Mouse (Mus musculus): Measurements from ENCODE around the gene Olfr49. TPM values are rescaled to one million over a fixed set of nuclear protein-coding genes. Genes with fewer than 3 reads are reported as not detected.

The Olfr49 gene
- polyA plus RNA-seq, 1 experiment from 2014 or later: not detected

GRCm38 (mm10) chr14:54272696-54273095 lies 12.0 kb downstream of the Olfr49 start:
- H3K27ac ChIP-seq: no peak overlapping the region
- 87% methylated on average over 3 of the region's 3 CpGs for WGBS
- no peak for DNase-seq (ENCODE audit: low spot score)
- no peaks in the 10 kb centered on the region for H3K9me3 ChIP-seq (replicated peaks)
- no peak overlapping the region for H3K4me3 ChIP-seq
- H3K36me3 ChIP-seq: peaks cover 3% of the 10 kb centered on the region
- H3K4me1 ChIP-seq: no peaks in the 10 kb centered on the region
- H3K27me3 ChIP-seq (ENCODE audit: low read depth, poor library complexity, severe bottlenecking): no peaks in the 10 kb centered on the region

DNA sequence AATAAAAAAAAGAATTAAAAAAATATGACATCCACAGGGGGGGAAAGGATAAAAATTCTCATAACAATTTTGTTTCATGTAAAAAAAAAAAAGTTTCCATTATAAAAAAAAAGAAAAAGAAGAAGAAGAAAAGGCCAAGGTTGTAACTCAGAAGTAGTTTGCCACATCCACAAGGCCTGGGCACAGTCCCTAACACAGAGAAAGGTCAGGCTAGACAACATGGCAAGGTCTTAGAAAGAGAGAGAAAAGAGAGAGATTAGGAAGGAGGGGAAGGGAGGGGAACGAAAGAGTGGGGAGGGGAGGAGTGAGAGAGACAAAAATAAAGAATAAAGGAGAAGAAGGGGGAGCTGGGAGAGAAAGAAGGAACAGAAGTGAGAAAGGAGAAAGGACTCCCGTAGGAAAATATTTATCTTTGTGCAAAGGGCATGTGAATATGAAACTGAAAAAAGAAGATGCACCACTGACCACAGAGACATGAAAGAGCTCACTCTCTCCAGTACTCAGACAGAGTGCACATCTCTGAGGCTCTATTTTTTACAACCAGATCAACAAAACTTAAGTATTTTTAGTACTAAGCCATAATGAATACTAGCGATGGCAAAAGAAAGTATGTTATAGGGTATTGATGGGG lies 12.6 kb downstream of the Olfr49 start:
- no peak for DNase-seq (ENCODE audit: low spot score)
- Histone ChIP-seq H3K36me3 (peaks cover 8% of the 10 kb centered on the region), H3K4me3 (no peak overlapping the region), H3K4me1 (no peaks in the 10 kb centered on the region), H3K27ac (no peak overlapping the region), H3K27me3 (ENCODE audit: low read depth, poor library complexity, severe bottlenecking) (no peaks in the 10 kb centered on the region), H3K9me3 (replicated peaks) (no peaks in the 10 kb centered on the region)
- 90% methylated on average over 3 of the region's 3 CpGs for WGBS

GRCm38 (mm10) chr14:54270413-54270812 lies 14.3 kb downstream of the Olfr49 start:
- Histone ChIP-seq H3K9me3 (replicated peaks) (no peaks in the 10 kb centered on the region), H3K27ac (no peak overlapping the region), H3K4me3 (no peak overlapping the region), H3K36me3 (peaks cover 8% of the 10 kb centered on the region), H3K27me3 (ENCODE audit: low read depth, poor library complexity, severe bottlenecking) (no peaks in the 10 kb centered on the region), H3K4me1 (no peaks in the 10 kb centered on the region)
- WGBS: 91% methylated on average over 3 of the region's 3 CpGs
- no peak for DNase-seq (ENCODE audit: low spot score)

- peaks cover 12% of the 10 kb centered on the region for H3K36me3 ChIP-seq
- no peak for DNase-seq (ENCODE audit: low spot score)
- no peak overlapping the region for H3K27ac ChIP-seq
- H3K27me3 ChIP-seq (ENCODE audit: low read depth, poor library complexity, severe bottlenecking): no peaks in the 10 kb centered on the region
- no peak overlapping the region for H3K4me3 ChIP-seq
- no peaks in the 10 kb centered on the region for H3K4me1 ChIP-seq
- H3K9me3 ChIP-seq (replicated peaks): no peaks in the 10 kb centered on the region
- 87% methylated on average over 3 of the region's 3 CpGs for WGBS
These were observed 15.2 kb downstream of the Olfr49 start for GRCm38 (mm10) chr14:54269566-54269965.

DNA sequence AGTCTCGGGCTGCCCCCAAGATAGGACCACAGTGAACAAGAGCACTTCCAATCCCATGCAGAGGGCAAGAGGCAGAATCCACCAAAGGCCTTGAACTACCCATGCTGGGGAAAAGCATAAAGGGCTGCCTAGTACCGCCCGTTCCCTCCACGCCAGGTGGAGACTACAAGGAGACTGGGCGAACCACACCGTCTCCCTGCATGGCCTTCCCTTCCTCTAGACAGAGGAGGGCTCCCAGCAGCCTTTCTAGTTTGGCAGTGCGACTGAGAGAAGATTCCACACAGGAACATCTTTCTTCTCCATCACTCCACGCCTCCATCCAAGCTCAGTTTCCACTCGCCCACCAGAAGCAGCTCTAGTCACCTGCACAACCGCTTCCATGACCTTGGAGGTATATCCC lies 16.8 kb downstream of the Olfr49 start:
- no peak for DNase-seq (ENCODE audit: low spot score)
- Histone ChIP-seq H3K36me3 (peaks cover 24% of the 10 kb centered on the region), H3K27ac (no peak overlapping the region), H3K4me3 (no peak overlapping the region), H3K27me3 (ENCODE audit: low read depth, poor library complexity, severe bottlenecking) (no peaks in the 10 kb centered on the region), H3K4me1 (no peaks in the 10 kb centered on the region), H3K9me3 (replicated peaks) (no peaks in the 10 kb centered on the region)
- 90% methylated on average over 10 of the region's 10 CpGs for WGBS

DNA sequence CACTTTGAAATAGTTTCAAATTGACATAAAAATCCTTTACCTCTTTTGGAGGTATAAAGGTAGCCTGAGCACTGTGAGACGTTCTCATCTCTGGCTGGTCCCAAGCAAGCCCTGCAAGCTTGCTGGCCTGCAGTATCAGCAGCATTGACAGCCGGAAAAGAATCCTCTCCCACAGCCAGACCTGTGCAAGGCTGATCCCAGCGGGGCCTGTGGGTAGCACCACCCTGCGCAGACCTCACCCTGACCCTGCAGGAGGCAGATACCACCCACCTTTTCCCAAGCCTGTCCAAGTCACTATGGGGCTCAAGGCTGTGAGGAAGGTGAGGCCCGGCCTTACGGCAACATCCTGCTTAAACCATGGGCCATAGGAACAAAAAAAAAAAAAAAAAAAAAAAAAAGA lies 18.8 kb downstream of the Olfr49 start:
- H3K36me3 ChIP-seq: peaks cover 29% of the 10 kb centered on the region
- H3K4me1 ChIP-seq: no peaks in the 10 kb centered on the region
- 80% methylated on average over 6 of the region's 6 CpGs for WGBS
- H3K27me3 ChIP-seq (ENCODE audit: low read depth, poor library complexity, severe bottlenecking): no peaks in the 10 kb centered on the region
- H3K9me3 ChIP-seq (replicated peaks): no peaks in the 10 kb centered on the region
- DNase-seq (ENCODE audit: low spot score): no peak
- H3K4me3 ChIP-seq: no peak overlapping the region
- H3K27ac ChIP-seq: no peak overlapping the region

DNA sequence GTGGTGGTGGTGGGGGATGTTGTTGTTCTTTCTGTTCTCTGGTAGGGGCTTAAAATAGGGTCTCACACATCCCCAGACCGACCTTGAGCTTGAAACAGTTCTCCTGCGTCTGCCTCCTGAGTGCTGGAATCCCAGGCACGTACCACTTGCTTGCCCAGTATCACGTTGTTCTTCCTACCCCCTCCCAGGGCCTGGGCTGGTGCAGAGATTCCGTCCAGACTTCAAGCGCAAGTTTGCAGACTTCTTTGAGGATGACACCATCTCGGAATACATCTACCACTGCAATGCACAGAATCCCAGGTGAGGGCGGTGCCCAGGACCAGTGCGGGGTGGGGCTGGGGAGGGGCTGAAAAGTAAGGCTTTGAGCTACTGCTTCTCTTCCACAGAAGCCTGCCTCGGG lies 19.6 kb downstream of the Olfr49 start:
- 59% methylated on average over 10 of the region's 10 CpGs for WGBS
- Histone ChIP-seq H3K4me1 (peaks cover 5% of the 10 kb centered on the region), H3K27me3 (ENCODE audit: low read depth, poor library complexity, severe bottlenecking) (no peaks in the 10 kb centered on the region), H3K27ac (no peak overlapping the region), H3K9me3 (replicated peaks) (no peaks in the 10 kb centered on the region), H3K36me3 (peaks cover 29% of the 10 kb centered on the region), H3K4me3 (no peak overlapping the region)
- no peak for DNase-seq (ENCODE audit: low spot score)

DNA sequence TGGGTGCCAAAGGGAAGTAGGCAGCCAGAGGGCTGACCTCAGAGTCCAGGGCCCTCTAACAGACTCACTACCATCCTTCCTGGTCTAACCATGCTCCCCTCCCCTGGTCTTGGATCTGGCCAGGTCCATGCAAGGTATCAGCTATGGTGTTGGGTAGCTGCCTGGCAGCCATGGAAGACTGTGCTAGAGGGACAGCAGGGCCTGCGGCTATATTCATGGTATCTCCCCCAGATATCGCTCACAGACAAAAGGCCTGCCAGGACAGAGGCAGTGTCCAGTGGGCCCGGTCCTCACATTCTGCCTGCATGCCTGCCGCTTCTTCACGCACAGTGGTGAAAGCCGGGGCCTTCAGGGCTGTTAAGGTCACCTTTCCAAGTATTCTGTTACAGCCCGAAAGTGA lies 20.5 kb downstream of the Olfr49 start:
- Histone ChIP-seq H3K36me3 (peaks cover 29% of the 10 kb centered on the region), H3K4me1 (peaks cover 13% of the 10 kb centered on the region), H3K27ac (no peak overlapping the region), H3K9me3 (replicated peaks) (no peaks in the 10 kb centered on the region), H3K27me3 (ENCODE audit: low read depth, poor library complexity, severe bottlenecking) (no peaks in the 10 kb centered on the region), H3K4me3 (no peak overlapping the region)
- no peak for DNase-seq (ENCODE audit: low spot score)
- WGBS: 95% methylated on average over 7 of the region's 7 CpGs

GRCm38 (mm10) chr14:54263099-54263498 lies 21.6 kb downstream of the Olfr49 start:
- 90% methylated on average over 6 of the region's 6 CpGs for WGBS
- peaks cover 22% of the 10 kb centered on the region for H3K4me1 ChIP-seq
- no peaks in the 10 kb centered on the region for H3K27me3 ChIP-seq (ENCODE audit: low read depth, poor library complexity, severe bottlenecking)
- peaks cover 29% of the 10 kb centered on the region for H3K36me3 ChIP-seq
- H3K4me3 ChIP-seq: no peak overlapping the region
- no peaks in the 10 kb centered on the region for H3K9me3 ChIP-seq (replicated peaks)
- H3K27ac ChIP-seq: no peak overlapping the region
- DNase-seq (ENCODE audit: low spot score): no peak

DNA sequence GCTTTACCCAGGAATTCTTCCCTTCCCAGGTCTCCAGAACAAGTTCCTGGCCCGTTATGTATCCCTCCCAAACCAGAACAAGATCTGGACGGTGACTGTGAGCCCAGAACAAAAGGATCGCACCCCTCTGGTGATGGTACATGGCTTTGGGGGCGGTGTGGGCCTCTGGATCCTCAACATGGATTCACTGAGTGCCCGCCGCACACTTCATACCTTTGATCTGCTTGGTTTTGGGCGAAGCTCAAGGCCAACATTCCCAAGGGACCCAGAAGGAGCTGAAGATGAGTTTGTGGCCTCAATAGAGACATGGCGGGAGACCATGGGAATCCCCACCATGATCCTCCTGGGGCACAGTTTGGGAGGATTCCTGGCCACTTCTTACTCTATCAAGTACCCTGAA lies 22.1 kb downstream of the Olfr49 start:
- DNase-seq (ENCODE audit: low spot score): no peak
- Histone ChIP-seq H3K27me3 (ENCODE audit: low read depth, poor library complexity, severe bottlenecking) (no peaks in the 10 kb centered on the region), H3K36me3 (peaks cover 25% of the 10 kb centered on the region), H3K4me1 (peaks cover 22% of the 10 kb centered on the region), H3K27ac (no peak overlapping the region), H3K4me3 (no peak overlapping the region), H3K9me3 (replicated peaks) (no peaks in the 10 kb centered on the region)
- WGBS: 93% methylated on average over 8 of the region's 8 CpGs

DNA sequence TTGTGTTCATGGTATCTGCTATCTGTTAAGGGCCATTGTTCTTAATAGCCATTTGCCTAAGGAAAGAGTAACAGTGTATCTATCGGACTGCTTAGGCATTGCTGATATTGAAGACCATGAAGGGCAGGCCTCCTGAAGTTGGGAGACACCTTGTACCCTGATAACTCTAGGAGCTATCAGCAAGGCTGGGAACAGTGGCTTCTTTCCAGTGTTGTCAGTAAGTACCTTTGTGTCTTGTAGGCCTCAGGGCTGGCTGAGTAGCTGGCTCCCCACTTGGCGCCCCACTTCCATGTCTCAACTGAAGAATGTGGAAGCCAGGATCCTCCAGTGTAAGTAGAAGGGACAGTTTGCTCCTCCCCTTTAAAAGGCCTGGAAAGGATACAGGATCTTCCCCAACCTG lies 23.4 kb downstream of the Olfr49 start:
- Histone ChIP-seq H3K4me1 (peaks cover 22% of the 10 kb centered on the region), H3K4me3 (no peak overlapping the region), H3K27ac (no peak overlapping the region), H3K9me3 (replicated peaks) (no peaks in the 10 kb centered on the region), H3K36me3 (peaks cover 21% of the 10 kb centered on the region), H3K27me3 (ENCODE audit: low read depth, poor library complexity, severe bottlenecking) (no peaks in the 10 kb centered on the region)
- WGBS: 98% methylated on average over 2 of the region's 2 CpGs
- DNase-seq (ENCODE audit: low spot score): peak; percentile 19

DNA sequence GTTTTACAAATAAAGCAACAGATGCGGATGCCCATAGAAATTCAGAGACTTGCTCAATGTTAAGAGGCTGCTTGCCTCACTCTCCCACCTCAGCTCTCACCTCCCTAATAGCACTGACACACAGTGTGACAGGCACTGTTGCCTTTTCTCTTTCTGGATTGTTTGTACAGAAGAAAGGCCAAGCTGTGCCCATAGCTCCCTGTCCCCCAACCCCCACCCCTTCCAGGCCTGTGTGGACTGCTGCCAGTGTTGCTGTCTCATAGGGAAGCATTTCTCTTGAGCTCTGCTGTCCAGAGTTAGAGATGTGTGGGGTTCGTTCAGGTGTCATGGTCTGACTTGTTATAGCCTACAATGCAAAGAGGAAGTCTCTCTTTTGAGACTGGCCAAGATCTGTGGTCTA lies 24.5 kb downstream of the Olfr49 start:
- 81% methylated on average over 2 of the region's 2 CpGs for WGBS
- peak overlapping the region; percentile 76 for H3K4me3 ChIP-seq

GRCm38 (mm10) chr14:54259722-54260085 lies 25.0 kb downstream of the Olfr49 start:
- WGBS: 20% methylated on average over 8 of the region's 8 CpGs
- H3K4me3 ChIP-seq: peak overlapping the region; percentile 76
- peak overlapping the region; percentile 85 for H3K27ac ChIP-seq
- H3K36me3 ChIP-seq: peaks cover 17% of the 10 kb centered on the region
- DNase-seq (ENCODE audit: low spot score): no peak
- H3K9me3 ChIP-seq (replicated peaks): no peaks in the 10 kb centered on the region
- H3K4me1 ChIP-seq: peaks cover 27% of the 10 kb centered on the region
- no peaks in the 10 kb centered on the region for H3K27me3 ChIP-seq (ENCODE audit: low read depth, poor library complexity, severe bottlenecking)

More for the DNA sequence above, 24.5 kb downstream of the Olfr49 start:
- peak; percentile 29 for DNase-seq (ENCODE audit: low spot score)
- H3K27me3 ChIP-seq (ENCODE audit: low read depth, poor library complexity, severe bottlenecking): no peaks in the 10 kb centered on the region
- no peak overlapping the region for H3K27ac ChIP-seq
- peaks cover 19% of the 10 kb centered on the region for H3K36me3 ChIP-seq
- no peaks in the 10 kb centered on the region for H3K9me3 ChIP-seq (replicated peaks)
- H3K4me1 ChIP-seq: peaks cover 22% of the 10 kb centered on the region

All from limb, embryonic 10.5 days (tissue).